In the genomic region with DNA sequence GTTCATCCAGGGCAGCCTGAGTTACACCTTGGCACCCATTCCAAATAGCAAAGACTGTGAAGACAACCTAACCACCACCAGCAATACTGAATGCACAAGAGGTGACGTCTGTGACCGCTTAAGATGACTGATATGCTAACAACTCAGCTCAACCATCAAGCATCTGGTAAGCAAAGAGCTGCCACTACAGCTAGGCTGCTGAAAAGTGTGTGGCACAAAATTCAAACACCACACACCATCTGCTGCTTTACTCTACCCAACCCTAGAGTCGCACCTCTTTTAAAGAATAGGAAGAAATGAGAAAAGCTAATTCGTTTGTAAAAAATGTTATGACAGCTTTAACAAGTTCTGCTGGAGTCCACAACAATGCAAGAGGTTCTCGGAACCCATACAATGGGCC, we compare ENCODE assay signal across 17 mouse cellular contexts.
"Had no signal": no experiment of that assay in that cellular context is flagged by ENCODE, and none has a peak within 500 bp of the region (broad histone marks: within the 10 kb centered on the region; RNA-seq: fewer than 3 reads in every experiment).

No protein-coding gene starts in this region.

- H3K4me2 ChIP-seq: limb, embryonic 12.5 days; liver, embryonic 13.5 days; lung, embryonic 15.5 days; midbrain, embryonic 12.5 days; neural tube, embryonic 13.5 days had no signal

- H3K9ac ChIP-seq: limb, embryonic 12.5 days; liver, embryonic 13.5 days; liver, postnatal 0 days; lung, embryonic 15.5 days; midbrain, embryonic 12.5 days; neural tube, embryonic 13.5 days had no signal

- H3K4me1 ChIP-seq: limb, embryonic 12.5 days; liver, embryonic 13.5 days; lung, embryonic 15.5 days; midbrain, embryonic 12.5 days; neural tube, embryonic 13.5 days had no signal

- ATAC-seq: intestine, postnatal 0 days; liver, postnatal 0 days; midbrain, embryonic 16.5 days had no signal

- H3K27ac ChIP-seq: limb, embryonic 12.5 days; liver, embryonic 13.5 days; lung, embryonic 15.5 days; midbrain, embryonic 12.5 days; neural tube, embryonic 13.5 days had no signal

- H3K9me3 ChIP-seq: limb, embryonic 12.5 days; liver, embryonic 13.5 days; lung, embryonic 15.5 days; midbrain, embryonic 12.5 days; neural tube, embryonic 13.5 days had no signal

- H3K27me3 ChIP-seq: limb, embryonic 12.5 days; liver, embryonic 13.5 days; lung, embryonic 15.5 days; midbrain, embryonic 12.5 days; neural tube, embryonic 13.5 days had no signal

- DNase-seq: kidney, adult 8-10 months; kidney, postnatal 25 days; liver; liver, embryonic 13.5 days; liver, postnatal 0 days; lung, postnatal 14 days; retina, postnatal 1 day; right cerebral cortex, postnatal 4 days; spleen, adult 18-20 months; thymus, adult 2 months; thymus, postnatal 25 days had no signal

- H3K4me3 ChIP-seq: limb, embryonic 12.5 days; liver, embryonic 13.5 days; lung, embryonic 15.5 days; midbrain, embryonic 12.5 days; neural tube, embryonic 13.5 days had no signal
